Mouse (Mus musculus) cortical plate, adult 2 months (tissue): Measurements from ENCODE around the gene Mpg. TPM values are rescaled to one million over a fixed set of nuclear protein-coding genes. Genes with fewer than 3 reads are reported as not detected.
"Not testable (repeated sequence)": the region's sequence is repeated elsewhere in the genome, so short reads cannot be mapped to it uniquely, and the experiment has no call there.

Experiments used
- H3K27ac ChIP-seq: fragments of 200-500 bp; 2 replicates; pipeline ENCODE4 v1.5.1; 2012; ENCODE audit warnings: low read length, control low read depth, inconsistent platforms; ENCODE audit not compliant: insufficient read depth
- H3K4me1 ChIP-seq: fragments of 200-500 bp; 2 replicates; pipeline ENCODE4 v1.6.1; 2011; ENCODE audit warnings: low read length; ENCODE audit not compliant: control insufficient read depth, insufficient read depth
- H3K4me3 ChIP-seq: fragments of 200-500 bp; 2 replicates; pipeline ENCODE4 v1.5.1; 2011; ENCODE audit warnings: mild to moderate bottlenecking, low read length, control low read depth; ENCODE audit not compliant: insufficient read depth
- CTCF ChIP-seq: fragments of 200-500 bp; IDR thresholded peaks from 2 replicates; pipeline ENCODE4 v1.5.1; 2011; ENCODE audit warnings: mild to moderate bottlenecking, control low read depth, low read length; ENCODE audit not compliant: insufficient read depth; ENCODE audit errors: extremely low read depth
- POLR2A ChIP-seq: fragments of 200-500 bp; IDR thresholded peaks from 2 replicates; pipeline ENCODE4 v1.6.1; 2011; ENCODE audit warnings: mild to moderate bottlenecking, low read length, control low read depth; ENCODE audit not compliant: insufficient read depth; ENCODE audit errors: extremely low read depth
- polyA plus RNA-seq: library from polyadenylated mRNA; depleted of rRNA; stranded (reverse); fragments of >200 nt; gene quantifications from 2 replicates; pipeline ENCODE4 v1.2.3, GENCODE M21; 2012

Mpg gene
- polyA plus RNA-seq, 1 experiment: 14.2 TPM

DNA sequence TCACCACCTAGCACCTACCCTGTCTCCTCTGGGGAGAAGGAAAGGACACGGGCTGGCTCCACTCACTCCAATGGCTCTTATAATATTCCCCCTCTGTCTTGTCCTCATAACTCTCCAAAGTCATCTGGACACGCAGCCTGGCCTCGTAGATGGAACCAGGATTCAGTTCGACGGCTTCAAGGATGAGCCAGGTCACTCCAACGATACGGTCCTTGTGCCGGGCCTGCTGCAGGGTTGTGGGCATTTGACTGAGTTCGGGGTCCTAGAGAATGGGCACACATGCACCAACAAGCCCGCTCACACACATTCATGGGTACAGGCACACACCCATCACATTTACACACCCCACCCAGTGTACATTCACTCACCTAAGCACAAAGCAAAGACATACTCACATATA is 33.1 kb upstream of the Mpg start:
- H3K4me1 ChIP-seq: no peaks in the 10 kb centered on the region
- H3K4me3 ChIP-seq: no peak overlapping the region
- TF ChIP-seq POLR2A (no peak), CTCF (no peak)
- no peak overlapping the region for H3K27ac ChIP-seq

DNA sequence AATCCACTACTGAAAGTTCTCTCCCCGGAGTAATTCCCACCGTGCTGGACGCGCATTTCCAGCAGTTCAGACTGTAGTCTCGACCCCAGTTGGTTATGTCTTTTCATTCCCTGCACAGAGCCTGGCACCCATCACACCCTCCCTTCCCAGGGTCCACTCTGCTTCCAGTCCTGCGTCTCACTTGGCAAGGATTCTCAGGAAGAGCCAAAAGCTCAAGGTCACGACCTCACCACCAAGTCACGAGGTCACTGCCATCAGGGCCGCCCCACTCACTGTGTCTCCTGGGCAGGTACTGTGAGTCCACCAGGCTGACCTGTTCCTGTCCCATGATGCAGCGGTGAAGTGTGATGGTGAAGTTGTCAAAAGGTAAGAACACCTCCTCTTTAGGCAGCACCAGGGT is 32.2 kb upstream of the Mpg start:
- Histone ChIP-seq H3K4me3 (no peak overlapping the region), H3K4me1 (no peaks in the 10 kb centered on the region), H3K27ac (no peak overlapping the region)
- TF ChIP-seq CTCF (no peak), POLR2A (no peak)

DNA sequence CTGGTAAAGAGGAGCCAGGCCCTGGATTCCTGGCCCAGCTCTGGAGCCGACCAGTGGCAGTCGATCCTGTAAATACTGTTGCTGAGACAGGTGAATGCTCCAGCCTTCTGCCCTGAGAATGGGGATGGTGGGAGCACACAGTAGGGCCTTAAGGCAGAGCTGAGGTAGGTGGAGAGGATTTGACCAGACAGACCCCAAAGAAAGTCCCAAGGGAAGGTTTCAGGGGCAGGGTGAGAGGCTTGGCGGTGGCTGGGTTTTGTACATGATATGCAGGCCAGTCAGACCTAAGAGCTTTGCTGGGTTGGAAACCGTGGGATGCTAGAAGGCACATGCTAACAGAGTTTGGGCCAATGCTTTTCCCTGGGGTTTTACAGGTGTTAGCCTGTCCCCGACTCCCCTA is 31.7 kb upstream of the Mpg start:
- TF ChIP-seq CTCF (no peak), POLR2A (no peak)
- Histone ChIP-seq H3K4me3 (no peak overlapping the region), H3K4me1 (no peaks in the 10 kb centered on the region), H3K27ac (no peak overlapping the region)

DNA sequence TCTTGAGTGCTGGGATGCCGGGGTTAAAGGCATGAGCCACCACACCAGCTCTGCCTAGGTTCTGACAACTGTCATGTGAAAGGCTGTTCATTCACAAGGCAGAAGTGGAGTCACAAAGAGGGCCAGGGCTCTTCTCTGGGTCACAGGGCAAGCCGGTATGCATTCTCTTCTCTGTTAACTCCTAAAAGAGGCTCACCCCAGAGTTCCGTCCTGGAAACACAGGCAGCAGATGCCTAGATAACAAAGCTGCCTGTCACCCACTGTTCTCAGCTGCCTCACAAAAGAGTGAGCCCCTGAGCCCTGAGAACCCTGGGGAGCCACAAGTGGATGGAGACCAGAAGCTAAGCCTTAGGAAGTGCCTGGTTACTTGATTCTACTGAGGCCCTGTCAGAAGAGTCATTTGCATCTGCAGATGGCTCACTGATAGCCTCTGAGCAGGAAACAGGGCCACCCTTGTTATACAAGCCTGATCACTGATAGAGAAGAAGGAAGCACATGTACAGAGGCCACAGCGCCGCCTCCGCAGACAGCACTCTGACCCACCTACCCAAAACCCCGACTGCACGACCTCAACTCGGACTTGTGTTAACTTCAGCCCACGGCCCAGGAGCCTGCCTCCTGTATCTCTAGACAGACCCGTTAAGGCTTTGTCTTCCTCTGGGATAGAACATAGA is 30.3 kb upstream of the Mpg start:
- TF ChIP-seq CTCF: no peak
- TF ChIP-seq POLR2A: no peak
- Histone ChIP-seq H3K4me1 (no peaks in the 10 kb centered on the region), H3K4me3 (no peak overlapping the region), H3K27ac (no peak overlapping the region)

DNA sequence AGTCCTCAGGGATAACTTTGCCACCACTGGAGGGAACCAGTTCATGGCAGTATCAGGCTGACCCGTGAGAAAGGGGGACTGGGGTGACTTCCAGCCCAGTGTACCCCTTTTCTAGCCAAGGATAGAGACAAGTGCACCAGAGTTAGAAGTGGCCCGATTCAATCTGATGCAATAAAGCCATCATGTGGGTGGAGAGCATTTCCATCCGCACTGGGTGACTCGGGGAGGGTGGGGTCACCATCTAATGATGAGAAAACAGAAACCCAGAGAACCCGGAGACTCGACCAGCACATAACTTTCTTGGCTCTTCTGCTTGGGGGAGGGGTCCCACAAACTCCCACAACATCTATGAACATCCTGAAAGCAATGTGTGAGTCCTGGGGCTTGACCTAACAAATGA is 29.6 kb upstream of the Mpg start:
- Histone ChIP-seq H3K4me3 (no peak overlapping the region), H3K4me1 (no peaks in the 10 kb centered on the region), H3K27ac (no peak overlapping the region)
- TF ChIP-seq POLR2A: no peak
- no peak for TF ChIP-seq CTCF

DNA sequence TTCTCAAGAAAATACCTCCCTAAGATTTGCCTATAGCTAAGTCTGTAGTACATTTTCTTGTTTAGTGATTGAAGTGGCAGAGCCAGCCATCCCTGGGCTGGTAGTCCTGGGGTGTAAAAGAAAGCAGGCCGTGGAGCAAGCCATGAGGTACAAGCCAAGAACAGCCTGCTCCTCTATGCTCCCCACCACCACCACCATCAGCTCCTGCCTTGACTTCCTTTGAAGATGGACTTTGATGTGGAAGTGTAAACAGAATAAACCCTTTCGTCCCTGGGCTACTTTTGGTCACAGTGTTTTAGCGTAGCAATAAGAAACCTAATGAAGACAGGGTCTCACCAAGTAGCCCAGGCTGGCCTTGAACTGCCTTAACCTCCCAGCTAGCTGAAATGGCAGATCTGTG is 28.5 kb upstream of the Mpg start:
- Histone ChIP-seq H3K27ac (no peak overlapping the region), H3K4me1 (no peaks in the 10 kb centered on the region), H3K4me3 (no peak overlapping the region)
- TF ChIP-seq CTCF: no peak
- no peak for TF ChIP-seq POLR2A

DNA sequence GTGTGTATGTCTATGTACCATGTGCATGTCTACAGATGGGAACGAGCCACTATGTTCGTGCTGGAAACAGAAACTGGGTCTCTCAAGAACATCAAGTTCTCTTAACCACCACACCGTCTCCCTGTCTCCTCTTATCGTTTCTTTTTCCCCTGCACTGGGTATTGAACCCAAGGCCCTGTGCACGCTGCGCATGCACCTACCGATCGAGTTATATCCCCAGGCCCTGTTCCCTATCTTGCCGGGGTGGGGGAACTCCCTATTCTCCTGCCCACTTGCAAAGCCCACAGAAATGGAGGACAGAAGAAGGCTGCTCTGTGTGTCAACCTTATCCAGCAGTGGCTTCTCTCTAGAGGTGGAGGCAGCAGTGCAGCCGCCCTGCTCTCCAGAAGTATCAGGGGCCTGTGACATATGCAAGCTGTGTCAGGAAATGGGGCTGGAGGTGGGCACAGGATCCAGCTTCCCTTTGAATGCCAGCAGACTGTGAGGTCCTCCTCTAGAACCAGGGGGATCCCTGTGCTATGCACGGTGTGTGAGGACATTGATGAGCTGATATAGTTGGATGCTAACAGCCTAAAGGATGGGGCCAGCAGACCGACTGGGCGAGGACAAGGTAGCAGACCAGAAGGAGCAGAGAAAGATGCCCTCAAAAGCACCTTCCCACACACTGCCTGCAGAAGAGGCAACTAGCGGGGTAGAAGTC is 27.9 kb upstream of the Mpg start:
- H3K4me3 ChIP-seq: no peak overlapping the region
- TF ChIP-seq CTCF: no peak
- H3K27ac ChIP-seq: no peak overlapping the region
- H3K4me1 ChIP-seq: no peaks in the 10 kb centered on the region

DNA sequence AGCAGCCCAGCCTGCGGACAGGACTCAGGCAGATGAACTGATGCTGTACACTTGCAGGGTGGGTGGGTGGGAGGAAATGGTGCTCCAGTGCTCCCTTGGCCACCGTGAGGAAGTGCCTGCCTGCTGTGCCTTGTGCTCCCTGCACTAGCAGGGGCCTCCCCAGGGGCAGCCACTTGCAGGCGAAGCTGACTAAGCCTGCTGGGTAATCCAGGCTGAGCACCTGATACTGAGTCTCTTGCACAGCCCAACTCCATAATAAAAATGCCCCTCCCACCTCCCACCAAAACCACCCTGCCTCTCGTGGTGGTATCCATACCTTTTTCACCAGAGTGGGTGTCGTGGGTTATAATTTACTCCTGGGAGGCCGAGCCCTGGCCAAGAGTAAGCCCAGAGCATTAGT is 27.1 kb upstream of the Mpg start:
- H3K27ac ChIP-seq: no peak overlapping the region
- H3K4me3 ChIP-seq: no peak overlapping the region
- H3K4me1 ChIP-seq: no peaks in the 10 kb centered on the region
- no peak for TF ChIP-seq CTCF

DNA sequence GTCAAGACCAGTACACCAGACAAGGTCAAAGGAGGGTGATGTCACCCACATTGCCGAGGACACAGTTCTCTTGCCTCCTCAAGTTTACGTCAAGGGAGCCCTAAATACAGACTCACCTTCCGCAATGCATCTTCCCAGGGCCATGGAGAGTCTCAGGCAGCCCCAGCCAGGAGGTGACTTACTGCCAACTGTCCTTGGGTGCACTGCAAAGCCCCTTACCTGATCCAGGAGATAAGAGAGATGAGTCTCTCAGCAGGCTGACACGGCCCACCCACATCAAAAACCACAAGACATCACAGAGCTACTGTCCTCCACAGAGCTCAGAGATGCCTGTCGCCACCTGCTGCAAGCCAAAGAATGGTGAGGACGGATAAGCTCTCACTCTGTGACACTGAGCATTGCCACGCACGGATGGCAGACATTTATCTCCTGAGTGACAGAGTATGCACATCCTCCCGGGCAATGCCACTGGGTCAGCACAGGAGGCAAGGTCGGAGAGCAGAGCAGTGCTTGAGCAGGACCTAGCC is 26.2 kb upstream of the Mpg start, which contains the start of gene Il9r:
TSS of gene Il9r (minus strand) at position 205 of the 527 bp plus-strand sequence.
- no peak within 1 kb of the TSS for H3K4me3 ChIP-seq
- H3K4me1 ChIP-seq: no peaks in the 10 kb centered on the region
- no peak within 1 kb of the TSS for H3K27ac ChIP-seq
- TF ChIP-seq CTCF: no peak
- TF ChIP-seq POLR2A: no peak

DNA sequence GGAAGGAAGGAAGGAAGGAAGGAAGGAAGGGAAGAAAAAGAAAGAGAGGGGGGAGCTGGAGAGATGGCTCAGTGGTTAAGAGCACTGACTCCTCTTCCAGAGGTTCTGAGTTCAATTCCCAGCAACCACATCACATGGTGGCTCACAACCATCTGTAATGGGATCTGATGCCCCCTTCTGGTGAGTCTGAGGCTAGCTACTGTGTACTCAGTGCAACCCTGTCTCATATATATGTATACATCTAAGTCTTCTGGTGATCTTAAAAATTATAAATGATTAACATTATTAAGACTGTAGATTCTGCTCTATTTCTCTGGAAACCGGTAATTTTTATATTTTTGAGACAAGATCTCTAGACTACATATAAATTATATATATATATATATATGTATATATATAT is 25.3 kb upstream of the Mpg start:
- H3K4me1 ChIP-seq, H3K4me3 ChIP-seq, H3K27ac ChIP-seq: not testable (repeated sequence)
